Mouse (Mus musculus) heart, embryonic 14.5 days (tissue): Measurements from ENCODE around the gene Disp1. TPM values are rescaled to one million over a fixed set of nuclear protein-coding genes. Genes with fewer than 3 reads are reported as not detected.

Experiments
- ATAC-seq: fragments of 200-750 bp; cut with Nextera tagmentation; 2 replicates; pipeline ENCODE4 v1.8.0; 2017; ENCODE audit warnings: low read depth, moderate TSS enrichment; ENCODE audit not compliant: insufficient number of reproducible peaks, insufficient read depth, low FRiP score
- H3K27ac ChIP-seq, 2 experiments: fragments of 200-500 bp in 1 of 2; fragments of 300-500 bp in 1 of 2; sonication (generic) in 1 of 2; replicated peaks in 1 of 2; 2 replicates each; pipeline ENCODE4 v1.5.1; 2012 to 2014; ENCODE audit warnings: low read depth in 2 of 2, low read length in 2 of 2, control low read depth in 1 of 2, mild to moderate bottlenecking in 1 of 2, mixed read lengths in 1 of 2; ENCODE audit not compliant: control insufficient read depth in 1 of 2, insufficient read depth in 1 of 2
- H3K27me3 ChIP-seq: fragments of 300-500 bp; sonication (generic); 2 replicates; pipeline ENCODE4 v1.6.1; 2014; ENCODE audit warnings: mild to moderate bottlenecking, low read length, control low read depth; ENCODE audit not compliant: control insufficient read depth, insufficient read depth
- H3K36me3 ChIP-seq: fragments of 300-500 bp; sonication (generic); 2 replicates; pipeline ENCODE4 v1.6.1; 2014; ENCODE audit warnings: mild to moderate bottlenecking, control low read depth, low read length, mixed read lengths; ENCODE audit not compliant: control insufficient read depth, insufficient read depth
- H3K4me1 ChIP-seq, 2 experiments: fragments of 200-500 bp in 1 of 2; fragments of 300-500 bp in 1 of 2; sonication (generic) in 1 of 2; 2 replicates each; pipeline ENCODE4 v1.6.1; 2012 to 2014; ENCODE audit warnings: low read length in 2 of 2, control low read depth in 1 of 2, mixed read lengths in 1 of 2; ENCODE audit not compliant: control insufficient read depth in 2 of 2, insufficient read depth in 2 of 2
- H3K4me2 ChIP-seq: fragments of 300-500 bp; sonication (generic); 2 replicates; pipeline ENCODE4 v1.6.1; 2014; ENCODE audit warnings: mild to moderate bottlenecking, low read length
- H3K4me3 ChIP-seq, 2 experiments: fragments of 200-500 bp in 1 of 2; fragments of 300-500 bp in 1 of 2; sonication (generic) in 1 of 2; 2 replicates each; pipeline ENCODE4 v1.5.1; 2012 to 2014; ENCODE audit warnings: low read length in 2 of 2, mild to moderate bottlenecking in 2 of 2, control low read depth in 1 of 2, low read depth in 1 of 2, moderate library complexity in 1 of 2; ENCODE audit not compliant: control insufficient read depth in 1 of 2, insufficient read depth in 1 of 2
- H3K9ac ChIP-seq: fragments of 300-500 bp; sonication (generic); 2 replicates; pipeline ENCODE4 v1.6.1; 2014; ENCODE audit warnings: mild to moderate bottlenecking, low read length
- H3K9me3 ChIP-seq: fragments of 300-500 bp; sonication (generic); 2 replicates; pipeline ENCODE4 v1.6.1; 2016; ENCODE audit warnings: low read length, control low read depth; ENCODE audit not compliant: control insufficient read depth
- WGBS: fragments of 180-500 bp; shearing (Covaris S2); extraction: QIAGEN DNeasy Blood & Tissue Kit; methylation state at CpG from one replicate; pipeline ENCODE4 v1.1.7; 2014; 5-methylcytosine and 5-hydroxymethylcytosine counted together
- polyA plus RNA-seq: library from polyadenylated mRNA; unstranded; fragments of >200 nt; fragmentation: Nextera tagmentation; extraction: Ambion mirVana; gene quantifications from 2 replicates; pipeline ENCODE4 v1.2.1, GENCODE M21; 2014

The Disp1 gene
- polyA plus RNA-seq, 1 experiment from 2014 or later: 10.8 TPM

- peaks cover 16% of the 10 kb centered on the region for H3K36me3 ChIP-seq
- no peak overlapping the region for H3K4me3 ChIP-seq
- H3K27ac ChIP-seq: no peak overlapping the region
- WGBS: 91% methylated on average over 10 of the region's 10 CpGs
- H3K9me3 ChIP-seq: no peaks in the 10 kb centered on the region
- no peak overlapping the region for H3K4me2 ChIP-seq
- H3K4me1 ChIP-seq: peaks cover 3 to 10% of the 10 kb centered on the region in 2 experiments; a peak in 2 of 4 replicates
- no peaks in the 10 kb centered on the region for H3K27me3 ChIP-seq
- ATAC-seq: no peak
- H3K9ac ChIP-seq: no peak overlapping the region
These were observed 123.7 kb downstream of the Disp1 start for GRCm38 (mm10) chr1:183097606-183098005.

- Histone ChIP-seq H3K4me3 (no peak overlapping the region), H3K9ac (no peak overlapping the region), H3K9me3 (no peaks in the 10 kb centered on the region), H3K36me3 (peaks cover 16% of the 10 kb centered on the region), H3K27me3 (no peaks in the 10 kb centered on the region), H3K27ac (no peak overlapping the region), H3K4me2 (no peak overlapping the region), H3K4me1 (peaks cover 3 to 10% of the 10 kb centered on the region in 2 experiments; a peak in 2 of 4 replicates)
- 59% methylated on average over 8 of the region's 8 CpGs for WGBS
- ATAC-seq: no peak
These were observed 125.8 kb downstream of the Disp1 start for GRCm38 (mm10) chr1:183095454-183096088.

- no peaks in the 10 kb centered on the region for H3K9me3 ChIP-seq
- 85% methylated on average over 4 of the region's 4 CpGs for WGBS
- H3K36me3 ChIP-seq: peaks cover 42% of the 10 kb centered on the region
- H3K4me2 ChIP-seq: no peak overlapping the region
- H3K27me3 ChIP-seq: no peaks in the 10 kb centered on the region
- no peak overlapping the region for H3K9ac ChIP-seq
- no peak overlapping the region for H3K27ac ChIP-seq
- H3K4me3 ChIP-seq: no peak overlapping the region
- no peak for ATAC-seq
- peaks cover 3 to 15% of the 10 kb centered on the region in 2 experiments; a peak in 2 of 4 replicates for H3K4me1 ChIP-seq
These were observed 129.0 kb downstream of the Disp1 start for GRCm38 (mm10) chr1:183092296-183092695.

GRCm38 (mm10) chr1:183091203-183091602 lies 130.1 kb downstream of the Disp1 start:
- Histone ChIP-seq H3K36me3 (peaks cover 52% of the 10 kb centered on the region), H3K9me3 (no peaks in the 10 kb centered on the region), H3K9ac (no peak overlapping the region), H3K4me3 (no peak overlapping the region), H3K4me2 (no peak overlapping the region), H3K27ac (no peak overlapping the region), H3K27me3 (no peaks in the 10 kb centered on the region), H3K4me1 (peaks cover 3 to 15% of the 10 kb centered on the region in 2 experiments; a peak in 2 of 4 replicates)
- ATAC-seq: no peak
- 90% methylated on average over 7 of the region's 7 CpGs for WGBS

GRCm38 (mm10) chr1:183088661-183089060 lies 132.7 kb downstream of the Disp1 start:
- H3K4me2 ChIP-seq: no peak overlapping the region
- peaks cover 5 to 16% of the 10 kb centered on the region in 2 experiments; a peak in 2 of 4 replicates for H3K4me1 ChIP-seq
- ATAC-seq: no peak
- H3K9me3 ChIP-seq: no peaks in the 10 kb centered on the region
- H3K9ac ChIP-seq: no peak overlapping the region
- H3K4me3 ChIP-seq: no peak overlapping the region
- WGBS: 95% methylated on average over 23 of the region's 23 CpGs
- no peak overlapping the region for H3K27ac ChIP-seq
- peaks cover 47% of the 10 kb centered on the region for H3K36me3 ChIP-seq
- H3K27me3 ChIP-seq: no peaks in the 10 kb centered on the region

GRCm38 (mm10) chr1:183086843-183087242 lies 134.5 kb downstream of the Disp1 start:
- Histone ChIP-seq H3K4me2 (no peak overlapping the region), H3K9me3 (no peaks in the 10 kb centered on the region), H3K27me3 (no peaks in the 10 kb centered on the region), H3K9ac (no peak overlapping the region), H3K27ac (no peak overlapping the region), H3K36me3 (peaks cover 47% of the 10 kb centered on the region), H3K4me1 (peaks cover 5 to 13% of the 10 kb centered on the region in 2 experiments; a peak in 2 of 4 replicates), H3K4me3 (no peak overlapping the region)
- ATAC-seq: no peak
- WGBS: 90% methylated on average over 14 of the region's 14 CpGs

GRCm38 (mm10) chr1:183084085-183085050 lies 137.0 kb downstream of the Disp1 start:
- WGBS: 46% methylated on average over 8 of the region's 8 CpGs
- no peak for ATAC-seq
- Histone ChIP-seq H3K4me1 (peaks cover 5 to 8% of the 10 kb centered on the region in 2 experiments; a peak in 2 of 4 replicates), H3K9me3 (peaks cover 5% of the 10 kb centered on the region; the same call in 1 of the 2 replicates), H3K4me3 (no peak overlapping the region), H3K27me3 (no peaks in the 10 kb centered on the region), H3K9ac (no peak overlapping the region), H3K36me3 (peaks cover 42% of the 10 kb centered on the region), H3K4me2 (no peak overlapping the region), H3K27ac (0 out of 4 replicates have a peak overlapping the region, but pooled peaks of 1 of the 2 experiments have one; percentile 19)
